Mouse (Mus musculus): Measurements from ENCODE around the gene Dock11.
A peak's percentile ranks its signal among the peaks of the same experiment; 100 is the strongest.

Gene Dock11

DNA sequence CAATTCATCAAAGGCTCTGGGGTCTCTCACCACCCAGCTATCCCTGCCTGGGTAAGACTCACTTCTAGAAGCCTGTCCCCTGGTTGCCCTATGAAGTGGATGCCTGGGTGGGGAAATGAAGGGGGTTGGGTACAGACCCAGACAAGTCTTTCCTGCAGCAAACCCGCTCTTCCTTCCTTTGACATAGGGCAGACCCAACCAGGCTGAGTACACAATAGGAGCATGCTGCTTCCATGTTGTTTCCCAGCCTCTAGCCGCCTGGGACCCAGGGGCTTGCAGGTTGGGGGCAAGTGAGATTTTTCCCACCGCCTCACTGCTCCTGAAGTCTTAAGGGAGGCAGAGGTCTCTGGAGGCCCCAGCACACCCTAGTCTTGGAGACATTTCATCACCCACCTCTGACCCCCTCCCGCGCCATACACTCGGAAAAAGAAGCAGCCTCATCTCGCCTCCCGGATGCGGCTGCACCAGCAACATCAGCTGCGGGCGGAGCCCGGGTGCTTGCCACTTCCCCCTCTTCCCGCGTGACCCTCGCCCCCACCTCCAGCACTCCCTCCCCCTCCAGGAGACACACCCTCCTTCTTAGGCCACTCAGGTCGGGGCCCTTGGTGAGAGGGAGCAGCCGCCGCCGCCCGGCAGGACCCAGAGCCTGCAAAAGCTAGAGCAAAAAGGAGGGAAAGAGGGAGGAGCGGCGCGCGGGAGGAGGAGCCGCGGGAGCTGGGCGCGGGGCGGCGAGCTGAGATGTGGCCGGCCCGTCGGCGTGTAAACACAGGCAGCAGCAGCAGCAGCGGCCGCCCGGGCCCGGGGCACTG lies at the start of gene Dock11:
Gene Dock11 (plus strand): TSS at position 746 of the 809 bp plus-strand sequence.
- DNase-seq (ENCODE audit: low spot score) = peak; percentile 69

DNA sequence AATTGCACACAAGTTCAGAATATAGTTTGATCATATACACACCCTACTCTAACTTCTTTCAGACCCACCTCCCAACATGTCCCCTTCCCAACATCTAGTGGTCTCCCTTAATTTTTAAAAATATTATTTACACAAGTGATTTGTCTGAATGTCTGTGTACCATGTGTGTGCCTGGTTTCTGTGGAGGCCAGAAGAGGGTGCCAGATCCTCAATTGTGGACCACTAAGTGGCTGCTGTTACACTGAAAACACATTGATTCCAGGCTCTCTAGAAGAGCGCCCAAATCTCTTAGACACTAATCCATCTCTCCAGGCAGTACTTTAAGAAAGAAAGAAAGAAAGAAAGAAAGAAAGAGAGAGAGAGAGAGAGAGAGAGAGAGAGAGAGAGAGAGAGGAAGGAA lies 8.9 kb upstream of the Dock11 start:
- peak; percentile 18 for DNase-seq (ENCODE audit: low spot score)

DNA sequence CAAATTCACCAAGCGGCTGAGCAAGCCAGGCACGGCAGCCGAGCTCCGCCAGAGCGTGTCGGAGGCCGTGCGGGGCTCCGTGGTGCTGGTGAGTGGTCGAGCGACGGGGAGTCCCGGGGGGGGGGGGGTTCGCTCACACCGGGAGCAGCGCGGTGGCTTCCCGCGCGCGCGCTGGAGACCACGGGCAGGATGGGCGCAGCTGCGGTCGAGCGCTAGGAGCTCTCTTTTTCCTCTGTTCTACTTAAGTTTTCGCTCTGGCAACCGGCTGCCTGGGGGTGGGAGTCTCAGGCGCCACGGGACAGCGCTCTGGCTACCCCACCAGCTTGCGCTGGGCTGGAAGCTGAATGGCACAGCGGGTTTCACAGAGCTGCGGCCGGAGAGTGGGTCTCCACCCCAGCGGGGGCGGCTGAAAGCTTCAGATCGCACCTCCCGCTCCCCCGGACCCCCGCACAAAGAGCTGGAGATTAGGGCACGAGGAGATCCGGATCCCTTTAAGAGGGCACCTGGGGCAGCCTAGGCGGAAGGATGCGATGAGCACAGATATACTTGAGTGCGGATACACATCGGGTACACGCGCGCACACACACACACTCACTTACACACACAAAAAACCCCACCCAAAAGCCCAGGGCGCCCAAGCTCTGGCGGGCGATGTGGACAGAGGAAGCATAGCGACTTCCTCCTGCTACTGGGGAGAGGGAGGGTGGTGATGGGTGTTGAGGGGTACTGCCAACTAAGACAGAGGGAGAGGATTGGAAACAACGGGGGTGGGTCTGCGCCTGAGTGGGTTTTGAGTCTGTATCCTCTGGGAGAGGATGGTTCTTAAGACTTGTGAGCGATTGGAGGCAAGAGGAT lies 540 bp downstream of the Dock11 start:
- DNase-seq (ENCODE audit: low spot score) = peak; percentile 34

DNA sequence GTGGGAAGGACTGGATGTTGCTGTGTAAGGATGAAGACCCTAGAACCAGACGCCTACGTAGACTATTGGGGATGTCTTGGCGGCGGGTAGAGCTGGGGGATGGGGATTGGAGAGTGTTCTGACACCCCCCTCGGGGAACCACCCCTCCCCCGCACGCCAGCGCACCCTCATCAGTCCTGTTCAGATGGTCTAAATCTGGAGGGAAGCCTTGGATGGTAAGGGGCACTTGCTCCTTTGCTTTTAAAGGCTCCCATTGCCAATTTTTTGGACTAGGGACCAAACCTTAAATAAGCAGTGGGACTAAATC lies 1.1 kb downstream of the Dock11 start:
- peak; percentile 11 for DNase-seq (ENCODE audit: low spot score)

DNA sequence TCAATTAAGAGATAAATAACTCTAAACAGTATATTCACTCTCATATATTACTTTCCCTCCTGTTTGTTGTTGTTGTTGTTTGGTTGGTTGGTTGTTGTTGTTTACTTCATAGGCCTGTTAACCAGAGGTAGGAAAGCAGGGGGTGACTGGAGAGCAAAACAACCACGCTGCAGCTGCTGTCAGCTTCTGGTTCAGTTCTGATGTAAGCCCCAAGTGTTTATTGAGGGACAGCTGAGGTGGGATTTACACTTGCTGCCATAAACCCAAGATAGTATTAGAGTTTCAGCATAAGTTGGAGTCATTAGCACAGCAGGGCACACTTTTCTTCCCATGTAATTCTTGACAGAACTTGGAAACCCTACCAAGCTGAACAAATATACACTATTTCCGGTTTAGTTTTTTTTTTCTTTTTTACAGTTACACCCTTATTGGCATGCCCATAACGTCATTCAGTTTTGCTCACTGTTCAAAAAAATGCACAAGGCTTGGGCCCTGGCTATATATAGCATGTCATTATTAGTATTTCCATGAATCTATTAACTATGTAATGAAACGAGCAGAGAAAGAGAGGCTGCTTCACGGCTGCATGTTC lies 3.0 kb downstream of the Dock11 start:
- no peak for DNase-seq (ENCODE audit: low spot score)

DNA sequence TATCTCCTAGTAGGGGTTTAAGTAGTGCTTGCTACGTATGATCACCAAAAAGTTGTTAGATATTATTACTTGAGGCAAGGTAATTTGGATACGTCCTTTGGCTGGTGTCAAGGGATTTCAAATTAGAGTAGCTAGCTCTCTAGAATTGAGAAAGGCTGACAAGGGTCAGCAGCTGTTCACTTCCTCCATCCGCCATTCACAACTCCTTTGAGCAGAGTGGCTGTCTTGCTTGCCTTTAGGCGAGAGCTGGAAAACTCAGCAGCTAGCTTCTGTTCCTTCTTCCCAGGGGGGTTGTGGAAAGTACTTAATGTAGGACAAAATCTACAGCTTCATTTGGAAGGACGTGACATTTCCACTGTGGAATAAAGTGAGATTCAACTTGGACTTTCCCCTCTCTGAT lies 3.7 kb downstream of the Dock11 start:
- no peak for DNase-seq (ENCODE audit: low spot score)

DNA sequence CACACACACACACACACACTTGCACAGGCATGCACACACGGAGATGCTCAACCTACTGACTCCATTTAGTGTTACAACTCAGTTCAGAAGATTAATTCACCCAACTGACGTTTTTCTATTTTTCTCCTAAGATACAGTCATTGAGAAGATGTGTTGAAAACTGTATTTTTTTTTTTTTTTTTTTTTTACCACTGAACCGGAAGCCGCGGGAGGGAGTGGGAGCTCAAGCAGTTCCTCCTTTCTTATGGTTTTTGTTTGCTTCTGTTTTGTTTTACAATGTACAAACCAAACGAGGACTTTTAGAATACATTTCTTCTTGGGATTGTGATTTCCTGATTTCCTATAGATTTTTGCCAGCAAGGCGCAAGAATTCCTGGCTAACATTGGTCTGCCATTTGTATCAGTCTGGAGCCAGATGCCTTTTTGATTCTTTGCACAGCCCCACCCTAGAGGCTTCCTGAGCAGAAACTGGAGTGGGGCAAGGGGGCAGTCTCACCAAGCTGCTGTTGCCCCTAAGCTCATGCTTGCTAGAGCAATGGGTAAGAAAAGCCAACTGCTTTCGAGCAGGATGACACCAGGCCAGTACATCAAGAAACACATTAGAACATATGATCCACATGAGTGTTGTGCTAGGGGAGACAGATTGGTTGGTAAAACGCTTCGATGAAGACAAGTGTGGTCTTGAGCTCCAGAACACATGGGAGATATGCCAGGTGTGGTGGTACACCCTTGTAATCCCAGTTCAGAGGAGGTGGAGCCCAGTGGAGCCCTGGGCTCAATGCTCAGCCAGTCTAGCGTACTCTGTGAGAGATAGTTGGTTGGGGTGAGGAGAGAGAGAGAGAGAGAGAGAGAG lies 9.2 kb downstream of the Dock11 start:
- no peak for DNase-seq (ENCODE audit: low spot score)

DNA sequence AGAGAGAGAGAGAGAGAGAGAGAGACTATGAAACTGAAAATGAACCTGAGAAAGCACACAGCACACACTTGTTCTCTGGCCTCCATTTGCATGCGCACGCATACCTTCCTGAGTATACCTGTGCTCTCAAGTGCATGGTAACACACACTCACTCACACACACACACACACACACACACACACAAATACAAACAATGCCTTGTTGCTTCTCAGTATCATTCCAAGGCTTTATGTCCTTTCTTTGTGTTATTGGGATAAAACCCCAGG lies 9.8 kb downstream of the Dock11 start:
- DNase-seq (ENCODE audit: low spot score) = no peak

DNA sequence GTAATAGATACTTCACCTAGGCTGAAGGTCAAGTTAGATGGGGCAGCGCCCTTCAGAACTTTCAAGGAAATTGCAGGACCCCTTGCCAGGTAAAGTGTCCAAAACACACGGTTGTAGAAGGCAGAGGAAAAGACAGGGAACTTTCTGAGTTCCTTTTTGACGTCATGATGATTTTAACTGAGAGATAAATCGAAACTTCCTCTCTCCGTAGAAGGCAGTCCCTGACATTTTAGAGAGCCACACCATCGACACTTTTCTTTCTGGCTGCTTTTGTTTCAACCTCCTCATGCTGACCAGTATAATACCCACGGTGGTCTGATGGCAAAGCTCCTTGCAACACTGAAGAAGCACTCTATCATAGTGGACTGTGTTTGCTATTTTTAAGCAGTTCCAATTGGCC lies 15.7 kb downstream of the Dock11 start:
- no peak for DNase-seq (ENCODE audit: low spot score)

DNA sequence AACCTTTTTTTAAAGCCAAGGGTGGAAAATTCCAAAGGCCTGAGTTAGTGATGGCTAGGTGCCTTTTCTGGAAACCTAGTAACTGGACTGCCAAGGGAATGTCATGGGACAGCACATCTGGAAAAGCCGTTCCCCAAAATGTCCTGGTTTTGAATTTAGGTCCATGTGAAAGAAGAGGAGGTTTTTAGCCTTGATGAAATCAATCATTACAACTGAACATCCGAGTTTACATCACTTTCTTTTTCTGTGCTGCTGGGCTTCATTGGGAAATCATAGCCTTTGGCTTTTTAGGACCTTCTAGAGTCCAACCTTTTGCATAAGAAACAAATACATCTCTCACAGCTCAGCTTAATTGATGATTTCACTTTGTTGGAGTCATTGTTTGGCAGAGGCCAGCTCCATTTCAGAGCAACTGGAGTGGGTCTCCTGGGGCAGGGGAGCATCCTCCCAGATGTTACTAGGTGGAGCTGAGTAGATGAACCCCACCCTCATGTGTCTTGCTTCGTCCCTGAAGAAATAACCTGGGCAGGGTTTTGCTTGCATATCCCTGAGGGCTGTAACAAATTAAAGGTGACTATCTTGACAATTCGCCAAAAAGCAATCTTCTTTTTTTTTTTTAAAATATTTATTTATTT lies 18.2 kb downstream of the Dock11 start:
- no peak for DNase-seq (ENCODE audit: low spot score)

DNA sequence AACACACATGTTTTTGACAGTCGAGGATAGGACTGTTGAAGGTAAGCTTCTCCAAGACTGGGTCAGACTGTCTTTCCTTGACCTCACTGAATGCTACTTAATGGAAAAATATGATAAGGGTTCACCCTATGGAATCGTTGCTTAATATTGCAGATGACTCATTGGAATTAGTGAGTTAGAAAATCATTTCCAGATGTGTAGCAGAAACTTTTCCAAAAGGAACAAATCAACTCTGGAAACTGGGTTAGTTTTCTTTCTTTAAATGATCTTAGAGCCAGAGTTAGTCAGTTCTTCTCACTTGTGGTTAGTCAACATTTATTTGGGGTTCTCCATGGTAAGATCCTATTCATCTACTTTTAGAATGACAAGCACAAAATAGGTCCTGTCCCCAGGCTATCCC lies 30.9 kb downstream of the Dock11 start:
- no peak for DNase-seq (ENCODE audit: low spot score)

DNA sequence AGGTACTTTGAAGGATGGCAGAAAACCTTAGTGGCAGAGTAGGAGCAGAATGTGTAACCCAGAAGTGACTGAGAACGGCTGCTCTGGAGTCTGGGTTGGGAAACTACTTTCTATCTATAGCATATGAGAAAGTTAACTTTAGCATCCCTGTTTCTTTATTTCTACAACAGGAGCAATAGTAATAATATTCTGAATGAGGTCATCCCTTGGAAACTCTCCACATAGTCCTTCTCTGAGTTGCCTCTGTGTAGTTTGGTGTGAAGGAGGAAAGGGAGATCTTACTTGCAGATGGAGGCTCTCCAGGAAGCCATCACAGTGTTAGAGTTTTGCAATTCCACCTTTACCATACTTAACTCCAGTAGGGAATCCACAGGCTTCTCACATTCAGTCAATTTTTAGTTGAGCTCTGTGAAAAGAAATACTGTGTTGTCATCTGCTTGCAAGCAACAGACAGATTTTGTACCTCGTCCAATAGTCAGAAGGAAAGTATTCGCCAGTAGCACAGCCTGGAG lies 31.5 kb downstream of the Dock11 start:
- DNase-seq (ENCODE audit: low spot score) = no peak

DNA sequence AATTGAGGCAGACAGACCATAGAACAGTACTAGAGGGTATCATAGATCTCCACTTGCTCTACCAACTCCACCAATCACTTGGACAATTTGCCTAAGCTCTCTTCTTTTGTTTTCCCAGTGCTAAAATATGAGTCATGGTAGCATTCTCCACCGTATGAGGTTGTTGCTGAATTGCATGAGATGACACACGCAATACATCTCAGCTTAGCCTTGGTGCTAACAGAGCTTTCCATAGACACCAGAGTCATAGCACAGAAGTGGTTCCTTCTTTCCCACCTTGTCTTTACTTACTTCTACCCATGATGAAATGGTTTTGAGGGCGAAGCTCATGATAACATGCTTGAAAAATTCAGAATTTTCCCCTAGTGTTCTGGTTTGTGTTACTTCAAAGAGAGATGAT lies 33.3 kb downstream of the Dock11 start:
- no peak for DNase-seq (ENCODE audit: low spot score)

DNA sequence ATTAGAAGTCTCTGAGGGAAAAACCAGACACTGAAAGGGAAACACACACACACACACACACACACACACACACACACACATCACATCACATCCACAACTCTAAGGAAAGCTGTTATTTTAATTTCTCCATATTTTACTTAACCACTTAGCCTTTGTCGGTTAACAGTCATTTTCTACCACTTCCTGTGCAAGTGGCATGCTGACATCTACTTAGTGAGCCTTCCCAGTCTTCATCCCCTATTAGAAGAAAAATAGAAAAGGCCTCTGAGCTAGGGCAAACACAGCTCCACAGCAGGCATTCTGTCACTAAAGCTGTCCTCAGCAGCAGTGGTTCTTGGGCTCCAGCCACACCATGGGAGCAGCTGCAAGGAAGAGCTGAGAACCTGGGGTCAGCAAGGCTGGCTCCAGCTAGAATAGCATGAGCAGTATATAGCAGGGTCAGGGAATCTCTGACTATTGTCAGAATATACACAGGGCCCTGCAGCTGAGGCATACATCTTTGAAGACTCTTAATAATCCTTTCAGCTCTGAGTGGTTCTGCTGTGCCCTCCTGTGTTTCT lies 36.2 kb downstream of the Dock11 start:
- no peak for DNase-seq (ENCODE audit: low spot score)

DNA sequence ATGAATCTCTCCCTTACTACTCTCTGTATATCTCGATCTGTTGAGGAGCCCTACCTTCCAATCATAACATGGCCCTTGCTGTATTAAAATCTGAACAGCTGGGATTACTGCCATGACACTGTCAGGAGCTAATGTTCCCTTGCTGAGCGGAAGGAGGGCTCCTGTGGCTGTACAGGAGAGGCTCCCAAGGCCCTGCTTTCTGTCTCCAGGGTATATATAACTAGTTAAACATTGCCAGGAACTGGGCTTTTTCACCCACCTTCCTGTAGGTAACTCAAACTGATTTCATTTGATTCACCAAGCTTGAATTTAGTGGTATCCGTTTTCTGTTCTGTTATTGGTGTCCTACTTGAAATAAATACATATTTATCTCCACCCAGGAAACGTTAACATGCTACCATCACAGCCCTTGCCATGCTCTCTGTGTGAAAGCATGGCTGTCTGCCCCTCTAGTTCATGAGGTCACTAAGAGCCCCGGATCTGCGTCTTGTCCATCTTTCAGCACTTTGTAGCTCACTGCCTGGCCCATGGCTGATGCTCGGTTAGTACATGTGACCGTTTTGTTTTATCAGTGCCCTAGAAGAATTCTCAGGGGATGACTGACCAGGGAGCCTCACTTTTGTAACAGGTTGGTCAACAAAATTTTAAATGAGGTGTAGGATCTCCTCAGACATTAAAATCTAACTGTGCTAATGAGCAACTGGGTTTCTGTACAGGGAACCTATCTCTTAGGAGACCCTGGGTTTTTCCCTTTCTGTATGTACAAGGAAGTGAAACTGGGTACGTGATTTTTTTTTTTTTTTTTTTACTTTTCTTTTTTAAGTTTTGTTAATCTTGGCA lies 41.7 kb downstream of the Dock11 start:
- no peak for DNase-seq (ENCODE audit: low spot score)

DNA sequence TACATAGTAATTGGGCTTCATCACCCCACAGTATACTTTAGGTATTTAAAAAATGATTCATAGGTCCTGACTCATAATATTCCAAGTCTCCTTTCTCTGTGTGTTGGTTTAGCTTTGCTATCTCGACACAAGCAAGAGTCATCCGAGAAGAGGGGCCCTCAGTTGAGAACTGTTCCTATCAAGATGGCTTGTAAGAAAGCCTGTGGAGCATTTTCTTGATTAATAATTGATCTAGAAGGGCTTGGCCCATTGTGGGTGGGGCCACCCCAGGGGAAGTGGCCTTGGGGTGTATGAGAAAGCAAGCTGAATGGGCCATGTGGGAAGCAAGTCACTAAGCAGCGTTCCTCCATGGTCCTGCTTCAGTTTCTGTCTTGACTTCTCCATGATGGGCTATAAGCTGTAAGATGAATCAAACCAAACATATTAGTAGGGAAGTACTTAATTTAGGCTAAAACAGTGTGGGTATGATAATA lies 42.3 kb downstream of the Dock11 start:
- DNase-seq (ENCODE audit: low spot score) = no peak

DNA sequence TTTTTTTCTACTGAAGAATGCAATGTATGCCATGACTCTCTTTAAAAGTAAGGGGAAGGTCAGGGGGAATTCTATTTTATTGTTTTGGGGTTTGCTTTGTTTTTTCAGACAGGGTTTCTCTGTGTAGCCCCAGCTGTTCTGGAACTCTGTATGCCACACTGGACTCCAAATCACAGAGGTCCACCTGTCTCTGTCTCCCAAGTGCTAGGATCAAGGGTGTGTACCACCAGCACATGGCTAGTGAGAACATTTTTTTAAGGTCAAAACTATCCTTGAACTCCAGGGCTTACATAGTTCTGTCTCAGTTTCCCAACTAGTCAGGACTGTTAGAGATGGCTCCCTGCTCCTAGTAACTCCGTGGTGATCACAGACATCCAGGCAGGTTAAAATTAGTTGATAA lies 43.3 kb downstream of the Dock11 start:
- DNase-seq (ENCODE audit: low spot score) = no peak

DNA sequence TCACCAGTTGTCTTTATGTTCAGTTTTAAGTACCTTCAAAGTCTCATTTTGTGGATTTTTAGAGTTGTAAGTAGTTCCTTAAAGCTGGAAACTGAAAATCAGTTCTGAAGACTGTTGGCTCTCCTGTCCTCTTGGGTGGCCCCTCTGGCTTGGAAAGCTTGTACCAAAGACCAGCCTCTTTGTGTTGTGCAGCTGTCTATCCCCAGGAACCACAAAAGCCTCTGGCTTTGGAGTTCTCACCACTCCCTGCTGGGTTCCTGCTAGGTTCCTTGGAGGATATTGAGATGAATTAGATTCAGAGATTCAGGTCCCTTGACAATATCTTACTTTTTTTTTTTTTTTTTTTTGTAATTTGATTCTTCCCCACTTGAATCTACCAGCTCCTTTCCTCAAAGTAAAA lies 44.3 kb downstream of the Dock11 start:
- DNase-seq (ENCODE audit: low spot score) = no peak

DNA sequence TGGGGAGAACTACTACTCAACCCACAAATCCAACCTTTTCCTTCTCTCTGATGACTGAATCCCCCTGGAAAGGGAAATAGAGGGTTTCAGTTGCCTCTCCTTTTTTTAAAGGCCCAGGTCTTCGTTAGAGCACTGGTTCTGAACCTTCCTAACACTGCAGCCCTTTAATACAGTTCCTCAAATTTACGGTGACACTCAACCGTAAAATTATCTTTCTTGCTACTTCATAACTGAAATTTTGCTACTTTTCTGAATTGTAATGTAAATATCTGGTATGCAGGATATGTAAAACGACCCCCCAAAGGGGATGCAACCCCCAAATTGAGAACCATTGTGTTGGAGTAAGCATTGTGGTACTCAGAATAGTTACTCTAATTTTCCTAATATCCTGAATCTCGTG lies 49.5 kb downstream of the Dock11 start:
- no peak for DNase-seq (ENCODE audit: low spot score)

DNA sequence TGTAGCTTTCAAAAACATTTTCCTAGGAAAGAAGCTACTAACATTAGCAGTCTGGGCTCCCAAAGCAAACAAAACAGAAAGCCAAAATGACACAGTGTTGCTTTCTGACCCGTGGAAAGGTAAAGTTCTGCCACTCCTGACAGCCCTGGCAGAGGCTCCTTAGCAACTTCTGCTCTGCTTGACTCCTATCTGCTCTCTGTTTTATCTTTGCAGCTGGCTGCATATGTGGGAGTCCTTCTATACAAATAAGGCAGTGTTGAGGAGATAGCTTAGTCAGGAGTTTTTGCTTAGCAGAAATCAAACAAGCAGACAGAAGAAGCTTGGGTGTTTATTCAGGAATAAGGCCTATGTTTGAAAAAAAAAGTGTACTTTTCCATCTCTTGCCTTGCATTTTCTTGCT lies 57.8 kb downstream of the Dock11 start:
- no peak for DNase-seq (ENCODE audit: low spot score)

Data from retina, embryonic 14.5 days (tissue).